Mouse (Mus musculus) forebrain, embryonic 11.5 days (tissue): ENCODE data around the gene Tmem109. TPM values are rescaled to one million over a fixed set of nuclear protein-coding genes. Genes with fewer than 3 reads are reported as not detected.

ENCODE experiments used
- ATAC-seq: fragments of 200-750 bp; cut with Nextera tagmentation; replicated peaks from 2 replicates; pipeline ENCODE4 v1.8.0; 2017; ENCODE audit warnings: moderate TSS enrichment; ENCODE audit not compliant: low FRiP score
- DNase-seq: peaks from one replicate; pipeline ENCODE4 v3.0.0-alpha.2; 2017; ENCODE audit warnings: low spot score
- H3K27ac ChIP-seq: fragments of 300-500 bp; sonication (generic); 2 replicates; pipeline ENCODE4 v1.5.1; 2014; ENCODE audit warnings: low read depth, low read length
- H3K27me3 ChIP-seq: fragments of 300-500 bp; sonication (generic); 2 replicates; pipeline ENCODE4 v1.6.1; 2014; ENCODE audit warnings: mild to moderate bottlenecking, low read length, mixed read lengths; ENCODE audit not compliant: control insufficient read depth, insufficient read depth
- H3K36me3 ChIP-seq: fragments of 300-500 bp; sonication (generic); 2 replicates; pipeline ENCODE4 v1.6.1; 2014; ENCODE audit warnings: mild to moderate bottlenecking, low read length, moderate library complexity, mixed read lengths; ENCODE audit not compliant: control insufficient read depth, insufficient read depth
- H3K4me1 ChIP-seq: fragments of 300-500 bp; sonication (generic); replicated peaks from 2 replicates; pipeline ENCODE4 v1.6.1; 2014; ENCODE audit warnings: low read length, mixed read lengths; ENCODE audit not compliant: control insufficient read depth, insufficient read depth
- H3K4me2 ChIP-seq: fragments of 300-500 bp; sonication (generic); 2 replicates; pipeline ENCODE4 v1.6.1; 2014; ENCODE audit warnings: low read depth, mild to moderate bottlenecking, low read length, moderate library complexity, mixed read lengths; ENCODE audit not compliant: severe bottlenecking
- H3K4me3 ChIP-seq: fragments of 300-500 bp; sonication (generic); 2 replicates; pipeline ENCODE4 v1.5.1; 2014; ENCODE audit warnings: low read depth, low read length
- H3K9ac ChIP-seq: fragments of 300-500 bp; sonication (generic); 2 replicates; pipeline ENCODE4 v1.6.1; 2014; ENCODE audit warnings: low read length
- H3K9me3 ChIP-seq: fragments of 300-500 bp; sonication (generic); 2 replicates; pipeline ENCODE4 v1.6.1; 2016; ENCODE audit warnings: low read length, mixed read lengths; ENCODE audit not compliant: control insufficient read depth
- WGBS: fragments of 180-500 bp; shearing (Covaris S2); extraction: QIAGEN DNeasy Blood & Tissue Kit; methylation state at CpG from one replicate; pipeline ENCODE4 v1.1.7; 2014; 5-methylcytosine and 5-hydroxymethylcytosine counted together
- polyA plus RNA-seq: library from polyadenylated mRNA; unstranded; fragments of >200 nt; fragmentation: Nextera tagmentation; extraction: Ambion mirVana; gene quantifications from 2 replicates; pipeline ENCODE4 v1.2.1, GENCODE M21; 2014

Gene Tmem109
- 44.3 and 45.9 TPM in 2 replicates for polyA plus RNA-seq

DNA sequence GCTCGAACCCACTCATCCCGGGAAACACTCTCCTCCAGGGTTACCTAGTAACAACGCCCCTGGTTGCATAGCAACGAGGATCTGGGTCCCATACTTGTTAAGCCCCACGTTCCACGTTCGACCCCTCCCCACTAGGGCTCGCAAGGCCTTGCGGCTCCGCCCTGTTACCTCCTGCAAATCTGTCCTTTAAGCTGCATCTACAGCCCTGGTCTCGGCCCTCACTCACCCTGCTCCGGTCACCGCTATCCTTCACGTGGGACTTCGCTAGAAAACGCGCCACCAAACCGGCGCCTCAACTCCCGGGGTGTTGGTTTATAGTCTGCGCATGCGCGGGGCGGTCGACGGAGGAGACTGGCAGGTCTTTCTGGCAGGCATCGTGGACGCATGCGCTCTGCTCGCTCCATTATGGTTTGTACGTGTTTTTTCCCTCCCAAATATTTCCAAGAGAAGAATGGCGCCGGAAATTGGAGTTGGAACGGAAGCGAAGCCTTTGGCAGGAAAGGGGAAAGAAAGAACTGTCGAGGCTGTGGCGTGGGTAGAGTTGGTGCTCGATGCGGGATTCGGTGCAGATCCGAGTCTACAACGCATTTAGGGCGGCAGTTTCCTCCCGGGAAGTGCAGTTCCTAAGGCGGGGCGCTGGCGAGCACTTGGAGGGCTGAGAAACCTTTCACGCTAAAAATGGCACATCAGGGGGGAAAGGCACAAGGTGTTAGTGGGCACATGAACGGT lies at the start of gene Tmem109:
Tmem109 (minus strand) TSS at position 576 of the 729 bp plus-strand sequence.
- peaks cover 7% of the 10 kb centered on the region for H3K4me1 ChIP-seq
- DNase-seq (peak; percentile 97), ATAC-seq (peak; percentile 96)
- peak within 1 kb of the TSS; percentile 86 for H3K4me2 ChIP-seq
- H3K27ac ChIP-seq = peak within 1 kb of the TSS; percentile 92
- peak within 1 kb of the TSS; percentile 47 for H3K4me3 ChIP-seq
- WGBS = under 1% methylated on average over 49 of the region's 49 CpGs
- peak within 1 kb of the TSS; percentile 72 for H3K9ac ChIP-seq
- no peaks in the 10 kb centered on the region; the same call in 1 of the 2 replicates for H3K36me3 ChIP-seq
- no peaks in the 10 kb centered on the region for H3K27me3 ChIP-seq
- H3K9me3 ChIP-seq = no peaks in the 10 kb centered on the region

DNA sequence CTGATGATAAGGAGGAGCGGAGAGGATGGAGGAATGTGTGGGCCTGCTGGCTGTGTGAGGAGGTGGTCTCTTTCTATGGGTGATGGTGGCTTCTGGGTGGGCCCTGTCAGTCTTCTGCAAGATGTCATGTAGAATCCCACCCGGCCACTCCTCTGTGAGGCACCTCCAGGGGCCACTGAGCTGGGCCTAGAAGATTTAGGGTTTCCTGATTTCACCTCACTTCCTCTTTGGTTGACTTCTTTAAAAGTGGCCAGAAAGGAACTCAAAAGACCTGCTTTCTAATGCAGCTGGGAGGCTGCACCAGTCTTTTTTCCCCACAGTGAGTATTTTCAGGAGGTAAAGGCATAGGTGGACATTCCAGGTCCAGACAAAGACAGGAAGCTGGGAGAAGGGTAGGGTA lies 48.8 kb upstream of the Tmem109 start:
- Histone ChIP-seq H3K27ac (no peak overlapping the region), H3K9ac (no peak overlapping the region), H3K4me1 (no peaks in the 10 kb centered on the region; the same call in 1 of the 2 replicates), H3K4me2 (no peak overlapping the region), H3K27me3 (no peaks in the 10 kb centered on the region), H3K4me3 (no peak overlapping the region), H3K9me3 (no peaks in the 10 kb centered on the region), H3K36me3 (no peaks in the 10 kb centered on the region)
- ATAC-seq (no peak), DNase-seq (no peak)
- 81% methylated on average over 2 of the region's 2 CpGs for WGBS

DNA sequence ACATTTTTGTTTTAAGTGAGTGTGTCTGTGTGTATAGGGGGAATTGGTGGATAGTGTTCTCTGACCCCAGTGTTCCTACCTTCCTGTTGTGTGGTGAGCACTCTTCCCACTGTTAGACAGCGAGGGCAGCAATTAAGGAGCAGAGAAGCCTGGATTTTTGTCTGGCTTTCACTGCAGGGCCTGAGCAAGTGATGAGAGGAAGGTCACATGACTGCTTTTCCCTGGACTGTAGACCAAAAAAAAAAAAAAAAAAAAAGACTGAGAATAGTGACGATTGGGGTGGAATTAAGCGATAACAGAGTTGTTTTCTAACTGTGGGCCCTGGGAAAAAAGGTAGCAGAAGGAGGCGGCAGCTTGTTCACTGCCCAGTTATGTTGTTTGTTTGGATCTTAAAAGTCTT lies 44.9 kb upstream of the Tmem109 start:
- Histone ChIP-seq H3K27me3 (no peaks in the 10 kb centered on the region), H3K9ac (no peak overlapping the region), H3K36me3 (no peaks in the 10 kb centered on the region), H3K4me3 (no peak overlapping the region), H3K4me1 (no peaks in the 10 kb centered on the region; the same call in 1 of the 2 replicates), H3K4me2 (no peak overlapping the region), H3K9me3 (no peaks in the 10 kb centered on the region), H3K27ac (no peak overlapping the region)
- WGBS = 37% methylated on average over 4 of the region's 4 CpGs
- ATAC-seq (no peak), DNase-seq (no peak)

DNA sequence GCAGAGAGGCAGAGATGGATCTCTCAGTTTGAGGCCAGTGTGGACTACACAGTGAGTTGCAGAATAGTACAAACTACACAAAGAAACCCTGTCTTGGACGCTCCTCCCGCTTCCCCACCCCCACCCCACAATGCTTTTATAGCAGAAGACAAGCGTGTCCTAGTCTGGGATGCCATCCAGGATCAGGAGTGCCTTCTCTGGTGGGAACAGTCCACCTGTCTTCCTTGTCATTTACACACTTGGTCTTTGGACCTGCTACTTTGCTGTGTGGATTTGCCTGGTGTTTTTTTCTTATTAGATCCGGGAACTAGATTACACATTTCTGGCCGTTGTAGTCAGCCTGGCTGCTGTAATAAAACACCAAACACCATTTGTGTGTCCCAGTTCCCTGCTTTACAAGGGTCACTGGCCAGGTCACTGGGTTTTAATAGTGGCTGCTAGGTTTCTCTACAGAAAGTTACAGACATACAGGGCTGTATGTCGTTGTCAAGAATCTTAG lies 44.4 kb upstream of the Tmem109 start:
- Histone ChIP-seq H3K9me3 (no peaks in the 10 kb centered on the region), H3K4me2 (no peak overlapping the region), H3K27me3 (no peaks in the 10 kb centered on the region), H3K27ac (no peak overlapping the region), H3K4me3 (no peak overlapping the region), H3K36me3 (no peaks in the 10 kb centered on the region), H3K4me1 (no peaks in the 10 kb centered on the region; the same call in 1 of the 2 replicates), H3K9ac (no peak overlapping the region)
- ATAC-seq (no peak), DNase-seq (no peak)
- 25% methylated on average over 6 of the region's 6 CpGs for WGBS

DNA sequence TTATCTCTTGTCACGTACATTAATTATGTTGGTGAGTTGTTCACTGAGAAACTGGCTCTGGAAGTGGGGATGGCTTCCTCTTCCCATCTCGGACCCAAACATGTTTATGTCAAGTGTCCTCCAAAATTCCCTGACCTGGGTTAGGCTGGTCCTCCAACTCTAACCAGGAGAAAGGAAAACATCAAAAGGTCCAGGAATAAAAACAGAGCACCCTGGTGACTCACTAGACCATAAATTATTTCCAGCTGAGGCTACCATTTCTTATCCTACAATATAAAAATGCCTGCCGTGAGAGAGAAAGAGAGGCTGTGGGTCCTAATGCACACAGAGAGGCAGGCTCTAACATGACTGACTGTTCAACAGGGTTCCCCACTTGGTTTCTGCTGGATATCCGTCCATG lies 42.4 kb upstream of the Tmem109 start:
- no peak overlapping the region for H3K4me2 ChIP-seq
- 62% methylated on average over 4 of the region's 4 CpGs for WGBS
- DNase-seq (no peak), ATAC-seq (no peak)
- no peaks in the 10 kb centered on the region; the same call in 1 of the 2 replicates for H3K4me1 ChIP-seq
- no peaks in the 10 kb centered on the region for H3K9me3 ChIP-seq
- no peak overlapping the region for H3K27ac ChIP-seq
- H3K4me3 ChIP-seq = no peak overlapping the region
- H3K36me3 ChIP-seq = no peaks in the 10 kb centered on the region
- H3K9ac ChIP-seq = no peak overlapping the region
- H3K27me3 ChIP-seq = no peaks in the 10 kb centered on the region

DNA sequence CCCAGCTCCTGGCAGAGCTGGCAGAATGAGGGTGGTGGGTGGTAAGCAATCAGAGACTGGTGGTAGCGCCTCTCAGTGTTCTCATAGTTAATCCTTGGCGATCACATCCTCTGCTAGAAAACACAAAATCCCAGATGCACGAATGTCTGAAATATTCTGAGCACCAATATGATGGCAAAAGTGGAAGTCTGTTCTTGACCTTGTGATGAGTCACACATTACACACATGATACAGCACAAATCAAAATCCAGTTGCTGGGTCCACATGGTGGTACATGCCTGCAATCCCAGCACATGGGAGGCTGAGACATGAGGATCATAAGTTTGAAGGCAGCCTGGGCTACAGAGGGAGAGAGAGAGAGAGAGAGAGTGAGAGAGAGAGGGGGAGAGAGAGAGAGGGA lies 39.3 kb upstream of the Tmem109 start:
- DNase-seq (no peak), ATAC-seq (no peak)
- H3K9me3 ChIP-seq = no peaks in the 10 kb centered on the region
- no peaks in the 10 kb centered on the region for H3K36me3 ChIP-seq
- no peaks in the 10 kb centered on the region for H3K4me1 ChIP-seq
- no peak overlapping the region for H3K4me2 ChIP-seq
- no peaks in the 10 kb centered on the region for H3K27me3 ChIP-seq
- H3K27ac ChIP-seq = no peak overlapping the region
- WGBS = 80% methylated on average over 3 of the region's 3 CpGs
- no peak overlapping the region for H3K9ac ChIP-seq
- no peak overlapping the region for H3K4me3 ChIP-seq

DNA sequence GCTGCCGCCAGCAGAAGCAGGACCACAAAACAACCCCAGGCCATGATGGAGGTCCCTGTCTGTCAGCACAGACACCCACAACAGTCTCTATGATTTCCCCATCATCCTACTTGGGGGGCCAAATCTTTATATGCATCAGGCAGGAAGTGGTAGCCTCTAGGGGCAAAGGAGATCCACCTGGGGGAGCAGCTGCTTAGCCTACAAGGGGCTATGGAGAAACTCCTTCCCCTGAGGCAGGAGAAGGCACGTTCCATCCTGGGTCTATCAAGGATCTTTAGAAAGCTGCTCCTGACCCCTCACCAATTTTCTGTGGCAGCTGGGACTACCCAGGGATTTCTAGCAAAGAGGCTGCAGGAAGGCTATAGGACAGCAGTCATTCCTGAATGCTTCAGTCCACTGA lies 38.7 kb upstream of the Tmem109 start, which contains the start of gene Zp1:
Zp1 (minus strand) TSS at position 101 of the 400 bp plus-strand sequence.
- 61% methylated on average over 2 of the region's 2 CpGs for WGBS
- Histone ChIP-seq H3K36me3 (no peaks in the 10 kb centered on the region), H3K27me3 (no peaks in the 10 kb centered on the region), H3K4me3 (no peak within 1 kb of the TSS), H3K9ac (no peak within 1 kb of the TSS), H3K9me3 (no peaks in the 10 kb centered on the region), H3K4me1 (no peaks in the 10 kb centered on the region), H3K27ac (no peak within 1 kb of the TSS), H3K4me2 (no peak within 1 kb of the TSS)
- DNase-seq (no peak), ATAC-seq (no peak)

DNA sequence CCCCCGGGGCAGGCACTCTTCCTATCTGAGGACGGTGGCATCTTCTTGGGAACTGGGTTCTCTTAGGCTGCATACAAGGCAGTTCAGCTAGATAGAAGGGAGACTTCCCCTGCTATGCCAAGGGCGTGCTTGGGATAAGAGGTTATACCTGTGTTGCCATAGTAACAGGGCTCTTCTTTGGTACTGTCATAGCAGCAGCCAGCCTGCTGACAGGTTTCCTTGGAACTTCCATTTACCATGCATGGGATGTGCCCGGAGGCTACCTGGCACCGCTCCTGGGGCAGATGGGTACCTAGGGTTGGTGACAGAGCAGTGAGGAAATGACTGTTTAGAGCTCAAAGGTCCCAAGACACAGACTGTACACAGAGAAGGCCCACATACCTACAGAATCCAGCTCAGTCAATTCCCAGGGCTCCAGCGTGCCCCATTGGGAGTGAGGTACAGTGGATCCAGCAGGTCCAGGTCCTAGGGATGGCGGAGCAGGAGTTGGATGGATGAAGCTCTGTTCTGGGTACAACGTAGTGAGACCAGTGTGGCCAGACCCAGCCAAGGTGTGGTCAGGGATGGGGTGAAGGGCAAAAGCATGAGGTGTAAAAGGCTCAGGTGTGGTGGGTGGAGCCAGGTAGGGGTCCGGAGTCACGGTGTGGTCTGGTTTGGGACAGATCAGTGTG lies 36.7 kb upstream of the Tmem109 start:
- ATAC-seq (no peak), DNase-seq (no peak)
- Histone ChIP-seq H3K9ac (no peak overlapping the region), H3K4me3 (no peak overlapping the region), H3K4me1 (no peaks in the 10 kb centered on the region), H3K9me3 (no peaks in the 10 kb centered on the region), H3K4me2 (no peak overlapping the region), H3K27ac (no peak overlapping the region), H3K27me3 (no peaks in the 10 kb centered on the region), H3K36me3 (no peaks in the 10 kb centered on the region)
- 88% methylated on average over 10 of the region's 10 CpGs for WGBS
